Mouse (Mus musculus): Measurements from ENCODE around the gene Ino80e. TPM values are rescaled to one million over a fixed set of nuclear protein-coding genes. Genes with fewer than 3 reads are reported as not detected.

The Ino80e gene
- total and polyA plus RNA-seq, 3 experiments = 73.6 to 243 (median 73.9) TPM

DNA sequence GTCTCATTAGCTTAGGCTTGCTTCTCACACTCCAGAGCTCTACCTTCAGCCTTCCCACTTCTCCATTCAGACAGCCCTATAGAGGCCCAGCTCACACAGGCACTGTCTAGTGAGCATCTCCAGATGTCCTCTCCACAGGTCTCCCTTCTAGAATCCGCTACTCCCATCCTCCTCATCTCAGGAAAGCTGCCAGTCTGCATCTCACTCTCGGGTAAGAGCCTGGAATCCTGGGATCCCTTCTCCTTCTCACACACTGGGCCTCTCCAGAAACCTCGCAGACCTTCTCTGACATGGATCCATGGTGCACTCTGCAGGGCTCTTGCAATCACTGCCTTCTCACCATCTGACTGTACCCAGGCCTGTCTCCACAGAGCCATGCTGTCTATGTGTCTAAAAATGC, 6.5 kb downstream of the Ino80e start:
- peaks cover 0 to 48% of the 10 kb centered on the region in 2 experiments; a peak in 2 of 4 replicates for H3K4me1 ChIP-seq (ENCODE audit: control insufficient read depth in 1 of 2, insufficient read depth in 2 of 2)
- in situ Hi-C loops (cut with MboI; ENCODE audit: low pct_ligation_motif_present, low pct_unique_long_range_greater_than_20kb, low sequenced_read_pairs) (no loop called here), dilution Hi-C loops (cut with MboI; ENCODE audit: extremely low pct_ligation_motif_present, extremely low pct_unique_long_range_greater_than_20kb, low sequenced_read_pairs) (no loop called here)
- H3K27ac ChIP-seq (ENCODE audit: insufficient read depth, low read depth) = no peak overlapping the region
- H3K9ac ChIP-seq (ENCODE audit: insufficient read depth, low read depth) = no peak overlapping the region
- TF ChIP-seq NRF1 (IDR thresholded peaks at IDR 0.05; ENCODE audit: low read depth, low read length) = no peak
- TF ChIP-seq UBTF (IDR thresholded peaks at IDR 0.05; ENCODE audit: low read depth, low read length) = no peak
- no peak for TF ChIP-seq SIN3A (IDR thresholded peaks at IDR 0.05; ENCODE audit: low read length)
- no peak for TF ChIP-seq POLR2AphosphoS2 (IDR thresholded peaks at IDR 0.05; ENCODE audit: low read depth, low read length)
- TF ChIP-seq USF1 (IDR thresholded peaks at IDR 0.05; ENCODE audit: low read depth, low read length) = no peak
- TF ChIP-seq NELFE (IDR thresholded peaks at IDR 0.05; ENCODE audit: low read depth, low read length) = no peak
- no peaks in the 10 kb centered on the region for H3K9me3 ChIP-seq (replicated peaks; ENCODE audit: low read length)
- H3K27me3 ChIP-seq (replicated peaks) = no peaks in the 10 kb centered on the region
- peaks cover 84 to 97% of the 10 kb centered on the region in 2 experiments for H3K36me3 ChIP-seq (replicated peaks in 1 of 2; ENCODE audit: control insufficient read depth in 1 of 2, insufficient read depth in 1 of 2, low read length in 1 of 2)
- DNase-seq (ENCODE audit: extremely low read depth) = no peak
- no peak overlapping the region for H3K4me3 ChIP-seq (replicated peaks in 1 of 3; ENCODE audit: low read depth in 2 of 3, low read length in 2 of 3, poor library complexity in 1 of 3)
- H3K79me2 ChIP-seq (replicated peaks; ENCODE audit: control insufficient read depth, extremely low read depth, insufficient read depth, poor library complexity, severe bottlenecking) = peaks cover 12% of the 10 kb centered on the region
- no peak overlapping the region for H3K4me2 ChIP-seq (ENCODE audit: insufficient read depth, low read depth, poor library complexity, severe bottlenecking)

DNA sequence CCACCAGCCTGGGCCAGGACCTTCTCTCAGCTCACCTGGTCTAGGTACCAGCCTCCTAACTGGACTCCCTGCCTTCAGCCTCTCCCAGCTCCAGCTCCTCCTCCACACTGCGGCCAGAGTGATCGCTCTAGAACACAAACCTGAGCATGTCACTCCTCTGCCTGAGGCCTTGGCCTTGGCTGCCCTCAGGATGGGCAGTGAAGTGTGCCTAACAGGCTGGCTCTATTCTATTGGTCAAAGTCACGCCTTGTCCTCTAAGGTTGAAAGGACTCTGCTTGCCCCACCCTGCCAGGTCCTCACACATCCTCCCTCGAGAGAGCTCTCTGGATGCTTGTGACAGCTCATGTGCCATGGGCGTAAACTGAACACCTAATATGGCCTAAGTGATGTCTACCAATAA, 8.7 kb downstream of the Ino80e start:
- dilution Hi-C loops (cut with MboI; ENCODE audit: extremely low pct_ligation_motif_present, extremely low pct_unique_long_range_greater_than_20kb, low sequenced_read_pairs) (no loop called here), in situ Hi-C loops (cut with MboI; ENCODE audit: low pct_ligation_motif_present, low pct_unique_long_range_greater_than_20kb, low sequenced_read_pairs) (no loop called here)
- Histone ChIP-seq H3K27ac (ENCODE audit: insufficient read depth, low read depth) (no peak overlapping the region), H3K9me3 (replicated peaks; ENCODE audit: low read length) (no peaks in the 10 kb centered on the region), H3K4me1 (ENCODE audit: control insufficient read depth in 1 of 2, insufficient read depth in 2 of 2) (peaks cover 5 to 26% of the 10 kb centered on the region in 2 experiments; a peak in 3 of 4 replicates), H3K9ac (ENCODE audit: insufficient read depth, low read depth) (no peak overlapping the region), H3K36me3 (replicated peaks in 1 of 2; ENCODE audit: control insufficient read depth in 1 of 2, insufficient read depth in 1 of 2, low read length in 1 of 2) (peaks cover 71 to 97% of the 10 kb centered on the region in 2 experiments), H3K4me2 (ENCODE audit: insufficient read depth, low read depth, poor library complexity, severe bottlenecking) (no peak overlapping the region), H3K4me3 (replicated peaks in 1 of 3; ENCODE audit: low read depth in 2 of 3, low read length in 2 of 3, poor library complexity in 1 of 3) (no peak overlapping the region), H3K79me2 (replicated peaks; ENCODE audit: control insufficient read depth, extremely low read depth, insufficient read depth, poor library complexity, severe bottlenecking) (no peaks in the 10 kb centered on the region), H3K27me3 (replicated peaks) (no peaks in the 10 kb centered on the region)
- no peak for DNase-seq (ENCODE audit: extremely low read depth)
- TF ChIP-seq ETS1 (conservative IDR thresholded peaks at IDR 0.05; ENCODE audit: low read depth, low read length) = no peak
- TF ChIP-seq E2F4 (IDR thresholded peaks at IDR 0.05; ENCODE audit: insufficient replicate concordance, low read depth, low read length) = no peak
- no peak for TF ChIP-seq BHLHE40 (IDR thresholded peaks at IDR 0.05; ENCODE audit: low read depth, low read length)
- TF ChIP-seq EP300 (IDR thresholded peaks at IDR 0.05; ENCODE audit: low read length) = no peak
- no peak for TF ChIP-seq TCF12 (IDR thresholded peaks at IDR 0.05; ENCODE audit: low read depth, low read length)
- TF ChIP-seq KAT2A (IDR thresholded peaks at IDR 0.05; ENCODE audit: insufficient replicate concordance, low read length) = no peak
- no peak for TF ChIP-seq JUND (conservative IDR thresholded peaks at IDR 0.05; ENCODE audit: low read depth, low read length)
- TF ChIP-seq ZKSCAN1 (IDR thresholded peaks at IDR 0.05; ENCODE audit: borderline replicate concordance, low read depth, low read length) = no peak
- no peak for TF ChIP-seq USF1 (IDR thresholded peaks at IDR 0.05; ENCODE audit: low read depth, low read length)
- no peak for TF ChIP-seq GABPA (IDR thresholded peaks at IDR 0.05; ENCODE audit: insufficient replicate concordance, low read depth, low read length)
- no peak for TF ChIP-seq IRF4 (IDR thresholded peaks at IDR 0.05; ENCODE audit: low read depth, low read length)
